Mouse (Mus musculus) bone marrow macrophage, adult 2 months (primary cell): ENCODE measurements at regions not wholly inside any gene's neighbourhood (a gene's known extent, or its start where the extent isn't known, plus 50 kb on each side); places are given as distances from the start of the nearest gene placed in this dataset.

Source experiments
- CTCF ChIP-seq: IDR thresholded peaks from 2 replicates; pipeline ENCODE4 v1.5.1; 2012; ENCODE audit warnings: low read depth, mild to moderate bottlenecking, low read length, moderate library complexity
- POLR2A ChIP-seq: IDR thresholded peaks from 2 replicates; pipeline ENCODE4 v1.6.1; 2012; ENCODE audit warnings: mild to moderate bottlenecking, low read depth, low read length, borderline replicate concordance

DNA sequence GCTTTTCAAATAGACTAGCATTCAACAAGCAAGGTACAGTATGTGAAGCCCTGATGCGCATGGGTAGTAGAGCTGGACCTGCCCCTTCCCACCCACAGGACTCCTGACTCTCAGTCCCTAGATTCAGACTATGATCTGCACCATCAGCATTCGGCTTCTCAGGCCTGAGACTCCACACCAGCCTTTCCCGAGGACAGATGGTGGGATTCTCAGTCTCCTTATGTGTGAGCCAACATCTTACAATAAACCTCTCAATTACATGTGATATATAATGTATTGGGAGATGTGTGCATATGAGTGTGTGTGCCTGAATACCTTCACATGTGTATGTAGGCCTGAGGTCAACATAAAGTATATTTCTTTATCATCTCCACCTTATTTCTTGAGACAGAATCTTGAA is 268.3 kb downstream of the Rybp start:
- no peak for TF ChIP-seq CTCF
- no peak for TF ChIP-seq POLR2A
